Mouse (Mus musculus) midbrain, embryonic 15.5 days (tissue): ENCODE results near the gene Tox2. TPM values are rescaled to one million over a fixed set of nuclear protein-coding genes. Genes with fewer than 3 reads are reported as not detected.
A peak's percentile ranks its signal among the peaks of the same experiment; 100 is the strongest.

ENCODE experiments used
- ATAC-seq: fragments of 200-750 bp; cut with Nextera tagmentation; replicated peaks from 2 replicates; pipeline ENCODE4 v1.8.0; 2017; ENCODE audit warnings: moderate TSS enrichment
- H3K27ac ChIP-seq: fragments of 300-500 bp; sonication (generic); 2 replicates; pipeline ENCODE4 v1.5.1; 2015; ENCODE audit warnings: mild to moderate bottlenecking, inconsistent platforms
- H3K27me3 ChIP-seq: fragments of 300-500 bp; sonication (generic); replicated peaks from 2 replicates; pipeline ENCODE4 v1.6.1; 2015; ENCODE audit warnings: inconsistent platforms
- H3K36me3 ChIP-seq: fragments of 300-500 bp; sonication (generic); replicated peaks from 2 replicates; pipeline ENCODE4 v1.6.1; 2015; ENCODE audit warnings: inconsistent platforms
- H3K4me1 ChIP-seq: fragments of 300-500 bp; sonication (generic); 2 replicates; pipeline ENCODE4 v1.6.1; 2015; ENCODE audit warnings: inconsistent platforms
- H3K4me2 ChIP-seq: fragments of 300-500 bp; sonication (generic); 2 replicates; pipeline ENCODE4 v1.6.1; 2015; ENCODE audit warnings: inconsistent platforms, mild to moderate bottlenecking, moderate library complexity
- H3K4me3 ChIP-seq: fragments of 300-500 bp; sonication (generic); 2 replicates; pipeline ENCODE4 v1.5.1; 2015; ENCODE audit warnings: mild to moderate bottlenecking, inconsistent platforms
- H3K9ac ChIP-seq: fragments of 300-500 bp; sonication (generic); 2 replicates; pipeline ENCODE4 v1.6.1; 2015; ENCODE audit warnings: mild to moderate bottlenecking, inconsistent platforms
- H3K9me3 ChIP-seq: fragments of 300-500 bp; sonication (generic); 2 replicates; pipeline ENCODE4 v1.6.1; 2016; ENCODE audit warnings: inconsistent platforms
- WGBS: fragments of 180-500 bp; shearing (Covaris S2); methylation state at CpG from one replicate; pipeline ENCODE4 v1.1.7; 2015; ENCODE audit warnings: mixed read lengths; 5-methylcytosine and 5-hydroxymethylcytosine counted together
- polyA plus RNA-seq: library from polyadenylated mRNA; unstranded; fragments of >200 nt; fragmentation: Nextera tagmentation; extraction: Ambion mirVana; gene quantifications from 2 replicates; pipeline ENCODE4 v1.2.1, GENCODE M21; 2015

Tox2 gene
- polyA plus RNA-seq, 1 experiment from 2014 or later = 55.1 TPM

GRCm38 (mm10) chr2:163192485-163192884 lies 10.4 kb upstream of the Tox2 start:
- Histone ChIP-seq H3K4me1 (peaks cover 34% of the 10 kb centered on the region), H3K9me3 (no peaks in the 10 kb centered on the region), H3K9ac (no peak overlapping the region), H3K4me3 (no peak overlapping the region), H3K27ac (no peak overlapping the region), H3K4me2 (no peak overlapping the region), H3K27me3 (no peaks in the 10 kb centered on the region), H3K36me3 (no peaks in the 10 kb centered on the region)
- WGBS = 58% methylated on average over 6 of the region's 6 CpGs
- ATAC-seq = no peak

GRCm38 (mm10) chr2:163194015-163194414 lies 8.9 kb upstream of the Tox2 start:
- H3K4me2 ChIP-seq = no peak overlapping the region
- H3K4me3 ChIP-seq = no peak overlapping the region
- no peak for ATAC-seq
- 24% methylated on average over 2 of the region's 2 CpGs for WGBS
- H3K27ac ChIP-seq = no peak overlapping the region; the same call in 1 of the 2 replicates
- peaks cover 34% of the 10 kb centered on the region for H3K4me1 ChIP-seq
- no peaks in the 10 kb centered on the region for H3K9me3 ChIP-seq
- no peak overlapping the region for H3K9ac ChIP-seq
- H3K36me3 ChIP-seq = no peaks in the 10 kb centered on the region
- H3K27me3 ChIP-seq = no peaks in the 10 kb centered on the region

- ATAC-seq = no peak
- no peak overlapping the region for H3K4me3 ChIP-seq
- peaks cover 31% of the 10 kb centered on the region for H3K4me1 ChIP-seq
- no peak overlapping the region for H3K27ac ChIP-seq
- H3K4me2 ChIP-seq = no peak overlapping the region
- H3K27me3 ChIP-seq = no peaks in the 10 kb centered on the region
- H3K9me3 ChIP-seq = no peaks in the 10 kb centered on the region
- no peak overlapping the region for H3K9ac ChIP-seq
- WGBS = 49% methylated on average over 5 of the region's 5 CpGs
- H3K36me3 ChIP-seq = no peaks in the 10 kb centered on the region
These were observed 8.4 kb upstream of the Tox2 start for GRCm38 (mm10) chr2:163194543-163194942.

GRCm38 (mm10) chr2:163195106-163195833 lies 7.7 kb upstream of the Tox2 start:
- H3K4me2 ChIP-seq = no peak overlapping the region
- H3K27me3 ChIP-seq = no peaks in the 10 kb centered on the region
- peaks cover 24% of the 10 kb centered on the region for H3K4me1 ChIP-seq
- H3K9me3 ChIP-seq = no peaks in the 10 kb centered on the region
- no peak for ATAC-seq
- H3K36me3 ChIP-seq = no peaks in the 10 kb centered on the region
- 15% methylated on average over 6 of the region's 6 CpGs for WGBS
- no peak overlapping the region for H3K4me3 ChIP-seq
- H3K27ac ChIP-seq = peak overlapping the region; percentile 35; the same call in 1 of the 2 replicates
- H3K9ac ChIP-seq = no peak overlapping the region

GRCm38 (mm10) chr2:163195834-163196145 lies 7.1 kb upstream of the Tox2 start:
- Histone ChIP-seq H3K9me3 (no peaks in the 10 kb centered on the region), H3K27me3 (no peaks in the 10 kb centered on the region), H3K9ac (no peak overlapping the region), H3K36me3 (no peaks in the 10 kb centered on the region), H3K27ac (peak overlapping the region; percentile 35; the same call in 1 of the 2 replicates), H3K4me1 (peaks cover 23% of the 10 kb centered on the region), H3K4me2 (no peak overlapping the region), H3K4me3 (no peak overlapping the region)
- 4% methylated on average over 6 of the region's 6 CpGs for WGBS
- ATAC-seq = 0 out of 2 replicates have a peak, but pooled peaks have one; percentile 62

- Histone ChIP-seq H3K9ac (no peak overlapping the region), H3K27ac (no peak overlapping the region), H3K36me3 (no peaks in the 10 kb centered on the region), H3K27me3 (no peaks in the 10 kb centered on the region), H3K4me3 (no peak overlapping the region), H3K4me2 (peak overlapping the region; percentile 73; the same call in 1 of the 2 replicates), H3K9me3 (no peaks in the 10 kb centered on the region), H3K4me1 (peaks cover 43% of the 10 kb centered on the region)
- ATAC-seq = no peak
- 54% methylated on average over 8 of the region's 8 CpGs for WGBS
These were observed 1.0 kb upstream of the Tox2 start for GRCm38 (mm10) chr2:163201897-163202296.

- peak overlapping the region; percentile 55 for H3K4me3 ChIP-seq
- WGBS = 1% methylated on average over 4 of the region's 4 CpGs
- H3K9me3 ChIP-seq = no peaks in the 10 kb centered on the region
- peak; percentile 46 for ATAC-seq
- no peaks in the 10 kb centered on the region for H3K27me3 ChIP-seq
- H3K4me2 ChIP-seq = peak overlapping the region; percentile 73
- peak overlapping the region; percentile 58 for H3K9ac ChIP-seq
- H3K27ac ChIP-seq = peak overlapping the region; percentile 68
- H3K36me3 ChIP-seq = no peaks in the 10 kb centered on the region
- peaks cover 43% of the 10 kb centered on the region for H3K4me1 ChIP-seq
These were observed 407 bp upstream of the Tox2 start for GRCm38 (mm10) chr2:163202553-163202883.

- peak; percentile 46 for ATAC-seq
- peak overlapping the region; percentile 68 for H3K27ac ChIP-seq
- WGBS = under 1% methylated on average over 75 of the region's 75 CpGs
These were observed 966 bp downstream of the Tox2 start for GRCm38 (mm10) chr2:163203635-163204547.

GRCm38 (mm10) chr2:163204548-163205261 lies 1.8 kb downstream of the Tox2 start:
- H3K9me3 ChIP-seq = no peaks in the 10 kb centered on the region
- WGBS = 1% methylated on average over 33 of the region's 45 CpGs

More at GRCm38 (mm10) chr2:163203635-163204547, 966 bp downstream of the Tox2 start:
- Histone ChIP-seq H3K9me3 (no peaks in the 10 kb centered on the region), H3K4me3 (peak overlapping the region; percentile 55), H3K4me1 (peaks cover 47% of the 10 kb centered on the region), H3K27me3 (no peaks in the 10 kb centered on the region), H3K4me2 (peak overlapping the region; percentile 73), H3K9ac (peak overlapping the region; percentile 58), H3K36me3 (no peaks in the 10 kb centered on the region)

GRCm38 (mm10) chr2:163205262-163205647 lies 2.3 kb downstream of the Tox2 start:
- no peak for ATAC-seq
- Histone ChIP-seq H3K4me3 (peak overlapping the region; percentile 55), H3K9ac (peak overlapping the region; percentile 58), H3K27me3 (no peaks in the 10 kb centered on the region), H3K36me3 (no peaks in the 10 kb centered on the region), H3K4me1 (peaks cover 50% of the 10 kb centered on the region), H3K27ac (peak overlapping the region; percentile 68), H3K9me3 (no peaks in the 10 kb centered on the region), H3K4me2 (peak overlapping the region; percentile 73)
- under 1% methylated on average over 6 of the region's 6 CpGs for WGBS

More at GRCm38 (mm10) chr2:163204548-163205261, 1.8 kb downstream of the Tox2 start:
- H3K27ac ChIP-seq = peak overlapping the region; percentile 68
- H3K27me3 ChIP-seq = no peaks in the 10 kb centered on the region
- H3K36me3 ChIP-seq = no peaks in the 10 kb centered on the region
- H3K4me1 ChIP-seq = peaks cover 50% of the 10 kb centered on the region
- ATAC-seq = peak; percentile 40; the same call in 1 of the 2 replicates
- H3K9ac ChIP-seq = peak overlapping the region; percentile 58
- H3K4me2 ChIP-seq = peak overlapping the region; percentile 73
- peak overlapping the region; percentile 55 for H3K4me3 ChIP-seq

GRCm38 (mm10) chr2:163205737-163206490 lies 3.0 kb downstream of the Tox2 start:
- ATAC-seq = no peak
- H3K4me1 ChIP-seq = peaks cover 50% of the 10 kb centered on the region
- H3K4me3 ChIP-seq = peak overlapping the region; percentile 55
- no peaks in the 10 kb centered on the region for H3K9me3 ChIP-seq
- no peaks in the 10 kb centered on the region for H3K27me3 ChIP-seq
- H3K9ac ChIP-seq = peak overlapping the region; percentile 58; the same call in 1 of the 2 replicates
- no peaks in the 10 kb centered on the region for H3K36me3 ChIP-seq
- peak overlapping the region; percentile 68 for H3K27ac ChIP-seq
- peak overlapping the region; percentile 73 for H3K4me2 ChIP-seq
- 15% methylated on average over 17 of the region's 17 CpGs for WGBS
